Mouse (Mus musculus): ENCODE results near the gene Gm49450. TPM values are rescaled to one million over a fixed set of nuclear protein-coding genes. Genes with fewer than 3 reads are reported as not detected.
"Not testable (repeated sequence)": the region's sequence is repeated elsewhere in the genome, so short reads cannot be mapped to it uniquely, and the experiment has no call there.

Gene Gm49450
- total RNA-seq, 2 experiments from 2014 or later, result not detected

DNA sequence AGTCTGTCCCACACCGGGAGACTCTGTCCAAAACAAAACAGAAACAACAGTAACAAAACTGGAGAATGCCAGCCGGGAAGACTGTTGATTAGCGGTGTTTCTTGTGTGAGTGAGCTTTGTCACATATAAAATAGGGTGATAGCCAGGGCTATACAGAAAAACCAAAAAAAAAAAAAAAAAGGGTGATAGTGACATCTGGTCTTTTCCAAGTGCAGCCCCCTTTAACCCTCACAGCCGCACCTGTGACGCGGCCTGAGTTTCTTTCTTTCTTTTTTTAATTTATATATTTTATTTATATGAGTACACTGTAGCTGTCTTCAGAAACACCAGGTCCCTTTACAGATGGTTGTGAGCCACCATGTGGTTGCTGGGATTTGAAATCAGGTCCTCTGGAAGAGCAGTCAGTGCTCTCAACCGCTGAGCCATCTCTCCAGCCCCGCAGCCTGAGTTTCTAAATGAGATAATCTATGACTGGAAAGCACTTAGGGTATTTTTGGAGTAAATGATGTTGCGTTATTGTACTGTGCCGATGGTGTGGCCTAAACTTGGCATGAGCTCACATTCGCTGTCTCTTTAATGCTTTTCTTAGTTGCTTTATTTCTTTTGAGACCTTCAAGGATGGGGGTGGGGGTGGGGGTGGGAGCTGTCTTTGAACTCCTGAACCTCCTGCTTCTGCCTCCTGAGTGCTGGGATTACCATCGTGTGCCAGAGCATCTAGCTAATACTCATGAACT is 32.8 kb upstream of the Gm49450 start:
- no peak for DNase-seq (ENCODE audit: extremely low spot score in 1 of 2, low spot score in 1 of 2)

- peak; percentile 59 to 70 for DNase-seq (ENCODE audit: extremely low spot score in 1 of 2, low spot score in 1 of 2)
Observed at GRCm38 (mm10) chr15:98985240-98985981, 32.1 kb upstream of the Gm49450 start.

DNA sequence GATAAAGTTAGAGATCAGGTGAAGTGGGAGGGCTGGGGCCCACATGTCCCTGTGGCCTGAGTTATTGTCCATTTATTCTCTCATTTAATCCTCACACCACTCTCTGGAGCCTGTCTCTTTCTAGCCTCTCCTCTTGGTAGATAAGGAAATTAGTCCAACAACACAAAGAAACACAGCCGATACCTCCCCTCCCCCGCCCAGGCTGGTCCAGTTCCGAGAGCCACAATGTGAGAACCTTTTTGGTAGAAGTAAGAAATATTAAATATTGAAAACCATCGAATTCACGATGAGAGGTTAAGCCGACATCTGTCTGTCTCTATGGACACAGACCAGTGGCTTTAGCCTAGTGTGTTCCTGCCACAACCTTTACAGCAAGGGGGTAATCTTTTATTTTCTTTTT is 31.3 kb upstream of the Gm49450 start:
- no peak for DNase-seq (ENCODE audit: extremely low spot score in 1 of 2, low spot score in 1 of 2)

GRCm38 (mm10) chr15:98983431-98984081 is 30.2 kb upstream of the Gm49450 start:
- no peak for DNase-seq (ENCODE audit: extremely low spot score in 1 of 2, low spot score in 1 of 2)

DNA sequence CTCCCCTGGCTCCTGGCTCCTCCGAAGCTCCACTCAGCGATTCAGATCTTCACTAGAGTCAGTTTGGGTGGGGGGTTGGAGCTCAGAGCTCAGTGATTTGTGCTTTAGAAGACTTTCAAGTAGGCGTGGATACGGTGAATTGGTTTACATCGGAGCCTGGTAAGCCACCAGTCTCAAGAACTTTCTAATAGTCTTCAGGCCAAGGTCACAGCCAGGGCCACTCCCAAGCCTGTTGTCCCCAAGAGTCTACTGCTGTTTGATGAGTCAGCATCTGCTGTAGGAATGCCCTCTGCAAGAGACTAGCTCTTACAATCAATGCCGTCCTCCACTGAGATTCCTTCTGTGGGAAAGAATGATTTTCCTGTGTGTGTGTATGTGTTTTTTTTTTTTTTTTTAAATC is 28.7 kb upstream of the Gm49450 start:
- no peak for DNase-seq (ENCODE audit: extremely low spot score in 1 of 2, low spot score in 1 of 2)

DNA sequence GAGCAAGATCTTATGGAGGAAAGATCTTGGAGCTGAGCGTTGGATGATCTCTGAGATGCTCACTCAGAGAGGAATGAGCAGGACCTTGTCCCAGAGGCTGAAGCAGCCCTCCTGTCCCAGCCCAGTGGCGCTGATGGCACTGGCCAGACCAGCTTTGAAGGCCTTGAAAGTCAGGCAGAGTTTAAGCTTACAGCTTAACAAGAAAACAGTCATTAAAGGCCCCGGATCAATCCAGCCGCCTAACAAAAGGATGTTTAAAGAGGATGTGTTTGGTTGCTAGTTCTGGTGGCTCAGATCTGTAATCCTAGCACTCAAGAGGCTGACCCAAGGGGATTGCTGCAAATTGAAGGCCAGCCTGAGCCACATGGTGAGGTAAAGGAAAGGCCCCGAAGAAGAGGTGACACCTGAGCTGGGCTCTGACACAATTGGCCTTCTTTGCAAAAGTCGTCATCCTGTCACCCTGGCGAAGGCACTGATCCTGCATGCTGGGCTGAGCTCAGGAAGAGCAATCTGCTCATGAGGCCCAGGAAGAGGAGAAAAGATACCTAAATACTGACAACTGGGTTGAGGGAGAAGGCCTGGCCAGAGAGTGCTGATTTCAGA is 26.8 kb upstream of the Gm49450 start:
- DNase-seq (ENCODE audit: extremely low spot score in 1 of 2, low spot score in 1 of 2), result no peak

- DNase-seq (ENCODE audit: extremely low spot score in 1 of 2, low spot score in 1 of 2), result no peak
Observed at GRCm38 (mm10) chr15:98978409-98979172, 25.2 kb upstream of the Gm49450 start.

DNA sequence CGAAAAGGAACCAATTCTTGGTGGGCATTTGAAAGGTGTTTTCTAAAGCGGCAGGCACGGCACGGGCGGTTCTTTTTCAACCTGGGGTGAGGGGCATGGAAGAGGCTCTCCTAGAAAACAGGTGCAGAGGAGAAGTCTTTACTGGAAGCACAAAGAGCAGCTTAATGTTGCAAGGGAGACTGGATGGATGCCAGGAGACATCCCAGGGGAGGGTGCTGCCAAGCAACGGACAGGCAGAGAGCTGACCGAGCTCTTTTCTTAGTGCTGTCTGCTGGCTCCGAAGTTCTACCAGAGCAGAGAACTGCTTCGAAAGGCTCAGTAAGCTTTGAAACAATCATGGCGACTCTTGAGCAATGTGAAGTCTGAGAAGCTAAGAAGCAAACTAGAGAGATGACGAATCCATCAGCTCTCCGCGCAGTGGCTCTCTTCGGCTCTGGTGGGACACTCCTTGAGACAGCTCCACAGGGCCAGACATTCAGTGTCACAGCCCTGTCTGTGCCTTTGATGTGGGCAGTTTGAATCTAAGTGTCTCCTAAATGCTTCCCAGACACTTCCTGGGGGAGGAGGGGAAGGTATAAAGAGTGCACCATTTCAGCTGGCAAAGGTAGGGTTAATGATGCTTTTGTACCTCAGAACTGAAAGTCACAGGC is 24.5 kb upstream of the Gm49450 start:
- no peak for DNase-seq (ENCODE audit: extremely low spot score in 1 of 2, low spot score in 1 of 2)

- no peak for DNase-seq (ENCODE audit: extremely low spot score in 1 of 2, low spot score in 1 of 2)
Observed at GRCm38 (mm10) chr15:98976763-98977758, 23.7 kb upstream of the Gm49450 start.

GRCm38 (mm10) chr15:98973015-98973614 is 19.8 kb upstream of the Gm49450 start:
- no peak for DNase-seq (ENCODE audit: extremely low spot score in 1 of 2, low spot score in 1 of 2)

DNA sequence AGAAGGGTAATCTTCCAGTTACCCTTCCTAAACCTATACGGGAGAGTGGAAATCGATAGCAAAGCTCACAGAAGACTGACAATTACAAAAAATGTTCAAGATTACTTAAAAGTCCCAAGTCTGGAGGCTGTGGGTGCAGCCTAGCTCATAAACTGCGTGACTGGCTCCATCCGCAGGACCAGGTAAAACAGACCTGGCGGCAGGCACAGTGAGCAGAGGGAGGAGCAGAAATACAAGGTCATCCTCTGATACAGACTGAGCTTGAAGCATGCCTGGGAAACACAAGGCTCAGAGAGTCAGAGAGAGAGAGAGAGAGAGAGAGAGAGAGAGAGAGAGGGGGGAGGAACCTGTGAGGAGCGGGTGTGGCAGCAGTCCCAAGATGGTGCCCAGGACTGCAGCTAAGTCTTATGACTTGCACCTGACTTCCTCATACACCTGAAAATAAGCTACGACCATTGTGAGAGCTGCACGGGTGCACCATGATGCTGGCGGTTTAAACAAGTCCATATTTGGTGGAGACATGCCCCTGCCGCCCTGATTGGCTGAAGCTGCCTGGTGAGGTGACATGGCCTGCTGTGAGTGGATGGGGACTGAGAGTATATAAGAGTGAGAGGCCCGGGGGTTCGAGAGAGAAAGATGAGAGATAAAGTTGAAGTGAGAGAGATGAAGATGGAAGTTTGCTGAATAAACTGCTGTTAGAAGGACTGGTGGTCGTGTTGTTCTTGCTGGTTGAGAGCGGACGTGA is 18.4 kb upstream of the Gm49450 start:
- DNase-seq (ENCODE audit: extremely low spot score in 1 of 2, low spot score in 1 of 2), result not testable (repeated sequence)

DNA sequence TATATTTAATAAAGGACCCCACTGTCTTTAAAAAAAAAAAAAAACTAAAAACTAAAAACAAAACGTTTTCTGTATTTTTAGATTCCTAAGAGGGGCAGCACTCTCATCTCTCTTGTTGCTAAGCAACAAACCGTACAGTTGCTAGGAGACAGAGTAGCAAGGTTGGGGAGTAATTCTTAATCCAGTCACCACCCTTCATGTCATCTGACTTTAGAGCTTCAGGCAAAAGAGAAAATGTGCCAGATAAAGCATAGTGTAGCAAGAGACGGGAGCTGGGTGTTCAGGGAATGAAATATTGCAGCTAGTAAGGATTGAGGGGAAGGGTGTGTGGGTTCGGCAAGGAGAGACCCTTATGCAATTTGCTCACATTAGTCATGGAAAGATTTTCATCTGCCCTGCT is 17.8 kb upstream of the Gm49450 start:
- no peak for DNase-seq (ENCODE audit: extremely low spot score in 1 of 2, low spot score in 1 of 2)

DNA sequence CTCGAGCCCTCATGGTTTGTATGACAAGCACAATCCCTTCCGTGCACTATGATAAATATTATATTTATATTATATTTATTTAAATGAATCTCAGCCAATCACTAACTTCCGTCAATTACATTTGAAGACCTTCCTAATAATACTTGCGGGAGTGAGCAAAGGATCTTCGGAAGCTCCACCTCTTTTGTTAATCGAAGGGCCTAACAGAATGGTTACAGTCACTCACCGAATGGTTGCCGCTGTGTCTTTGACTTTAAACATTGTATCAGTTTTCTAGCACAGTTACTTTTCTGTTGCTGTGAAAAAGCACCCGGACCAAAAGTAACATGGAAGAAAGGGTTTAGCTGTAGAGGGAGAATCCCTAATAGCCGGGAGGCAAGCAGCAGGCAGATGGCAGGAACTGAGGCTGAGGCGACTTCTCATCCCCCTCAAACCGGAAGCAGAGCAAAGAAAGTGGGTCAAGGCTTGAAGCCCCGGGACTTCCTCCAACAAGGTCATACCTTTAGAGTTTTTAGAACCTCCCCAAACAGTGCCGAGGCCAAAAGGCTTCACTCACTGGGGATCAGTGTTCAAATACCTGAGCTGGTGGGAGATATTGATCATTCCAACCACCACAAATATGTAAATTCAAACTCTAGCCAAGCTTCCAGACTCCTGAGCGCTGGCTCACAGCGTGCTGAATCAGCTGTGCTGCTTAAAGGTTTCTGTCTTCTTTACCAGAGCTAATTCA is 16.2 kb upstream of the Gm49450 start:
- DNase-seq (ENCODE audit: extremely low spot score in 1 of 2, low spot score in 1 of 2), result no peak

DNA sequence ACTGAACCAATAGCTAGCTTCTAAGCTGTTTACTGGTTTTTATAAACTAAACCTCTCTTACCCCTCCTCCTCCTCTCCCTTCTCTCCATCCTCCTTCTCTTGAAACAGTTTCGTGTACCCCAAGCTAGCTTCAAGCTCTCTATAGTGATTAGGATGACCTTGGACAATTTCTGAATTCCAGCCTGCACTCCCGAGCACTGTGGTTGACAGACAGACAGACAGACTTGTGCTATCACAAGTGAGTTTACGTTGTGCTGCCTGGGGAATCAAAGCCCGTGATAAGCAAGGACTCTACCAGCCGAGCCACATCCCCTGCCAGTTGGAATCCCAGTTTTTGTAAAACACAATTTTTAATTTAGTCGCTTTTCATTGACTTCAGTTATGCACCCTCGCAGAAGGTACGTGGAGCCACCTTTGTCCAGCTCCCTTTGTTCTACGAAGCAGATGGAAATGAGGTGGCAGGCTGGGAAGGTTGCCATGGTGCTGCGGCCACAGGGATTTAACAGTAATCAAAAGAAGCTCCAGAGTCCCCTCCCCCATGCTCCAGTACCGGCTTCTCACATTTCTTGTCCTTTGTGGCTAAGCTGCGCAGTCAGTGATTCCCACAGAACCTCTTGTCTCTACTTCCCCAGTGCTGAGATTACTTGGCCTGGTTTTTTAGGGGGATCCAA is 15.5 kb upstream of the Gm49450 start:
- DNase-seq (ENCODE audit: extremely low spot score in 1 of 2, low spot score in 1 of 2), result no peak

DNA sequence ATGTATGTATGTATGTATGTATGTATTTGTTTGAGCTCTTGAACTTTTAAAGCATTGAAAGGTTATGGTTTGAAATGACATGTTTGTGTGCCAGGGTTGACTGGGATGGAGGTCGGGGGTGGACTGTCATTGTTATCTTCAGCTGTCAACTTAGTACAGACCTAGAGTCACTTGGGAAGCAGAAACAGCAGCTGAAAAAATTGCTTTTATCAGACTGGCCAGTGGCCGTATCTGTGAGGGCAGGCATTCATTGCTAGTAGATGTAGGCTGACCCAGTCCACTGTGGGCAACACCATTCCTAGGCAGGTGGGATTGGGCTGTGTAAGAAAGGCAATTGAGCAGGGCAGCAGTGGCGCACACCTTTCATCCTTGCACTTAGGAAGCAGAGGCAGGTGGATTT is 6.2 kb upstream of the Gm49450 start:
- no peak for DNase-seq (ENCODE audit: extremely low spot score in 1 of 2, low spot score in 1 of 2)

DNA sequence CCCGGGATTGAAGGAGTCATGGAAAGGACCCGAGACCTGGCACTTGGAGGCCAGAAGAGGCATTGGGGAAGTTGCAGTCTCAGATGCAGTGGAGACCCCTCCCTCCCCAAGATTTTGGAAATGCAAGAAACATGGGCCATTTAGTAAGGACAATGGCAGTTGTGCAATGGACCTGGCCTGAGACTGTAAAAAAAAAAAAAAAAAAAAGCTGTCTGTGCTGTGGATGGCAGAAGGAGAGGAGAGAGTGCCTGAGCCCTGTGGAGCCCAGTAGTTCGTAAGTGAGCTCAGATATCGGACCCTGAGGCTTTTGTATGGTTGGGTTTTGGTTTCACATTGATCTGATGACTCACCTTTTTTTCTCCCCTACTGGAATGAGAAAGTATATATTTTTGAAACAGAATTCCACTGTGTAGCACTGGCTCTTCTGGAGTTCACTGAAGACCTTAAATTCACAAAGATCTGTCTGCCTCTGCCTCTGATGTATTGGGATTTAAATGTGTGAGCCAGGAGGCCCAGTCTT is 5.6 kb upstream of the Gm49450 start:
- DNase-seq (ENCODE audit: extremely low spot score in 1 of 2, low spot score in 1 of 2), result no peak
